Mouse (Mus musculus) olfactory bulb, adult 2 months (tissue): Measurements from ENCODE around the gene Calu.

ENCODE experiments used
- CTCF ChIP-seq: fragments of 200-500 bp; IDR thresholded peaks from 2 replicates; pipeline ENCODE4 v1.5.1; 2012; ENCODE audit warnings: low read depth, mild to moderate bottlenecking, low read length, moderate library complexity; ENCODE audit not compliant: insufficient read depth
- POLR2A ChIP-seq: fragments of 200-500 bp; IDR thresholded peaks from 2 replicates; pipeline ENCODE4 v1.6.1; 2012; ENCODE audit warnings: mild to moderate bottlenecking, low read depth, low read length, moderate library complexity; ENCODE audit not compliant: insufficient read depth

DNA sequence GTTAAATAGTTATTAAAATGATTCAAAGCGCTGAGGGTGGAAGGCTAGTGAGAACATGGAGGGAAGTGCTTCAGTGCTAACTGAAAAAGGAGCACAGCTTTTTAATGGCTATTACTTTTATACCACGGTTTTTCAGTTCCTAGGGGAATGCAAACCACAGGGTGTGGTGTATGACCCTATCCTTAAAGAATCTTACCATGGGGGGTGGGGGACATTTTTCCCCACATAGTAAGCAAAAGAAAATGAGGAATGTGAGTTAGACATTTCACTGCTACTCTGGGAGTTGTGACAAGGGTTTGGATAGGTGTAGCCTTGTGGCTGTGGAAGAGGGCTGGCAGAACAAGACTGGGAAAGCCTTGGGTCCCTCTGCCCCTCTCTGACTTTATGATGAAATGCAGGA, 30.6 kb upstream of the Calu start:
- TF ChIP-seq CTCF (no peak), POLR2A (no peak)
